Mouse (Mus musculus) Patski (cell line): ENCODE results near the gene Kirrel3. TPM values are rescaled to one million over a fixed set of nuclear protein-coding genes. Genes with fewer than 3 reads are reported as not detected.

ENCODE experiments used
- ATAC-seq: fragments of 100-300 bp; one replicate; pipeline ENCODE4 v1.8.0; 2021
- CTCF ChIA-PET: fragments of 350-600 bp; sonication (Branson Sonifier 250); formaldehyde crosslinking; loops from one replicate; lab custom pipeline; 2022; ENCODE audit warnings: inconsistent platforms; lab: Charles Lee
- POLR2A ChIA-PET: fragments of 350-600 bp; sonication (Branson Sonifier 250); formaldehyde crosslinking; loops from one replicate; lab custom pipeline; 2022; ENCODE audit warnings: antibody characterized with exemption, inconsistent platforms; lab: Charles Lee
- DNase-seq: peaks from one replicate; pipeline ENCODE4 v3.0.0-alpha.2; 2011; ENCODE audit warnings: low read depth, low spot score
- H3K27me3 ChIP-seq: fragments of 371-371 bp; one replicate; pipeline ENCODE4 v1.5.1; 2021
- CTCF ChIP-seq: fragments of 100-300 bp; IDR thresholded peaks from one replicate; pipeline ENCODE4 v1.5.1; 2021
- in situ Hi-C: fragments of 300-500 bp; cut with MboI; formaldehyde crosslinking; loops from 3 replicates; pipeline ENCODE4 v1.11.1; 2018; ENCODE audit warnings: low pct_unique_long_range_greater_than_20kb, mixed read lengths
- polyA plus RNA-seq: library from polyadenylated mRNA; unstranded; gene quantifications from one replicate; pipeline ENCODE4 v1.2.3, GENCODE M21; 2021

The Kirrel3 gene
- polyA plus RNA-seq, 1 experiment from 2014 or later = 3.1 TPM

DNA sequence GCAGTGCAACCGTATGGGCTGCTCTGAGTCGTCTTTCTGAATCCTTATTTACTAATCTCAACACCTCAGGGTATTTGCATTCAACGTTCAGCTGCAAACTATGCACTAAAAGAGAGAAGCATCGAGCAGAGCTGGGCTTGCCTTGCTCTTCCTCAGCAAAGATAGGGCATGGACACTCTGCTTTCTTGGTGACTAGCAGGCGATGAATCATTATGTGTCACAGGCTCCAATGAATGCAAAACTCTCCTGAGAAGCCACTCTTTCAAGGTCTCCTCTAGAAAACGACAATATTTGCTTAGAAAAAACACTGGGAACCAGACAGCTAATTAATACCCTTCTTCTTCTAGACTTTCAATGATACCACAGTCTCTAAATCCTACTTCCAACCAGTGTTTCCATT is 223.0 kb downstream of the Kirrel3 start:
- TF ChIP-seq CTCF = no peak
- CTCF ChIA-PET = no interaction called here
- DNase-seq = no peak

DNA sequence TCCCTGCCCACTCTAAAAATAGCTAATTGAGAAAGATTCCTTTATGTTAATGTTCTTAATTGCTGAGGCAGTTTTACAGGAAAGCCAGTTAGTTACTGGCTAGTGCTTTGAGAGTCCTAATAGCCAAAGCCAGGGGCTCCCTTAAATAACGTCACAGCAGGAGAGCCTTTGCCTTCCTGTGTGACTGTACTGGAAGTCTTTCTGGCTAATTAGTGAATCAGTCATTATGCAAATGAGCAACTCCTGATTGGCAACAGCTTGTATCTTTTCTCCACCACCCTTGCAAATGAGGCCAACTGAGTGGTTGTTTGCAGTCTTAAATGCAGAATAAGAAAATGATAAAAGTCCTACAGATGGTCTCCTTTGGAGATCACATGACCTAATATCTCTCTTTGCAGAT is 226.3 kb downstream of the Kirrel3 start:
- POLR2A ChIA-PET = interaction anchor here (0.6 kb wide), 1 partner anchor 396 kb away, joined by 5 read pairs; no protein-coding TSS in a partner anchor
- TF ChIP-seq CTCF = no peak
- ATAC-seq (no peak), DNase-seq (no peak)
- in situ Hi-C loops = no loop called here
- H3K27me3 ChIP-seq = no peaks in the 10 kb centered on the region
- CTCF ChIA-PET = interaction anchor here (0.6 kb wide), 1 partner anchor 26 kb away, joined by 3 read pairs; no protein-coding TSS in a partner anchor

More for the DNA sequence above, 223.0 kb downstream of the Kirrel3 start:
- ATAC-seq = no peak
- H3K27me3 ChIP-seq = no peaks in the 10 kb centered on the region
- in situ Hi-C loops = no loop called here
- POLR2A ChIA-PET = no interaction called here

DNA sequence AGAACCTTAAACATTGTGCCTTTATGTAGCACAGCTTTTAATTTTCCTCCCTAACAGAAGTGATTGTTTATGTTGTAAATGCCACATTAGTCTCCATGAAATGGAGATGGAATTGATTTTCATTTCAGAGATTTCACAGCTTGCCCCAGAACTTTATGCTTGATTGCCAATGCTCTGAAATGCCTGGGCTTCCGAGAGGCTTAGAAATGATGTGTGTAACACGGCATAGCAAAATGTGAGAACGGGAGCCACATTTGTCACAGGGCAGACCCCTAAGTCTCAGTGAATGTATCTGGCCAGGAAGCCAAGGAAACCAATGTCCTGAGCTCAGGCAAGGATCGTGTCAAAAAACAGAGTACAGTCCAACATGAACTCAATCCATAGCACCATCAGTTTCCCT is 227.3 kb downstream of the Kirrel3 start:
- in situ Hi-C loops = no loop called here
- no peak for ATAC-seq
- ChIA-PET POLR2A (no interaction called here), CTCF (no interaction called here)
- DNase-seq = no peak
- no peaks in the 10 kb centered on the region for H3K27me3 ChIP-seq
- no peak for TF ChIP-seq CTCF

DNA sequence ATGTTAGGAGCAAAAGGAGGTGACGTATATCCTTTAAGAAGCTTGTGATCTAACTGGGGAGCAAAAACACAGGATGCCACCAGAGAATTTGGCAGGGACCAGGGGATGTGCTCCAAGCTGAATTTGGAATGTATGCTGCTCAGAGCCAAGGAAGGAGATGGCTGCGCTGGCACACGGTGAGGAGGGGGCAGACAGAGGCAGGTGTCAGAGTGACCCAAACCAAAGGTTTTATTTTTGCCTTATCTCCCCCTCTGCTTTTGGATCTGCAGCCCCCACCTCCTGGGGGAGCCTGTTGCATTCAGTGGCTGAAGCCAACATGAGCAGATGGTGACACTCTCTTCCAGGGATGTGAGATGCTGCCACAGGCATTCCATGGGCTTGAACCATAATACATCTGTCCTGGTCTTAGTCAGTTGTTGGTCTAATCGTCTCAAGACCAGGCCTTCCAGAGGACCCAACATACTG is 227.8 kb downstream of the Kirrel3 start:
- ChIA-PET POLR2A (no interaction called here), CTCF (no interaction called here)
- no peak for TF ChIP-seq CTCF
- no peaks in the 10 kb centered on the region for H3K27me3 ChIP-seq
- DNase-seq = no peak
- in situ Hi-C loops = no loop called here
- no peak for ATAC-seq

DNA sequence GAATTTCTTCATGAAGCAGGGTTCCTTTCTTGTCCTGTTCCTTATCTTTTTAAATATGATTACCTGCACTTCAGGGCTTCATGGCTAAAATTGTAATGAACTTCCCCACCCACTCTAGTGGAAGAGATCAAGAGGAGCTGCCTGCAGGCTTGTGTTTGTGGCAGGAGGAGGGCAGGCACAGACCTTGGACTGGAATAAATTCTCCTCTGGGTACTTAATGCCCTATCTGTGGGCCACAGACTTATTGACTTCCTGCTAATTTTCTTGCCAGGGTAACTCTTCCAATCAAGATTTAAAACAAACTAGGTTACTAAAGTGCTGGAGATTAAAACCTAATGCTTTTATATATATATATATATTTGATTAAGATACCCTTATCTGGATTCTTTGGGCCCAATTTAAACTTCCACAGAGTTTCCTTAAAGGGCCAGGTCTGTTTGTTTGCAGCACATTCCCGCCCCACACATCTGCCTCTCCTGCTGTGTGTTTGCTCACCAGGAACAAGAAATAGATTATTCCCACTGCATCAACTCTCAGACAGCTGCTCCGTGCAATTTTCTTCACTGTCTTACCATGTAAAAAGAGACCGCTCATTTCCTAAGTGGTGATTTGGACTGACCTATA is 229.4 kb downstream of the Kirrel3 start:
- ATAC-seq (no peak), DNase-seq (no peak)
- POLR2A ChIA-PET = interaction anchor here (1.4 kb wide), 1 partner anchor 12 kb away, joined by 5 read pairs; no protein-coding TSS in a partner anchor
- no peak for TF ChIP-seq CTCF
- CTCF ChIA-PET = interaction anchor here (1.8 kb wide), 1 partner anchor 10 kb away, joined by 4 read pairs; no protein-coding TSS in a partner anchor
- in situ Hi-C loops = no loop called here
- H3K27me3 ChIP-seq = no peaks in the 10 kb centered on the region

DNA sequence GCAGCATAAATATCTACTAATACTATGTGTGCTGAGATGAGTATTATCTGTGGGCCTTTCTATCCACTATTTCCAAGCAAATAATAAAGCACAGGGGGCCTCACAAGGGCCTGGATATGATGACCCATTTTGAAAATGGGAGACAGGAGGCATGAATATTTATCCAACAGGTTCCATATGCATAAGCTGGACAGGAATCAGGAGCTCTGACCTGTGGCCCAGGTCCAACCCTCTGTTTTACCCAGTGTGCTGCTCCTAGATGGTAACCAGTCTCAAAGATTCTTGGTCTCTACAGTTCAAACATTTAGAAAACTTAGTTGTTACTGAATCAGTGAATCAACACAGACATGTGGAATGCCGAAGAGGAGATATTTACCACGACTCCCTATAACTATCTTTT is 230.8 kb downstream of the Kirrel3 start:
- no peak for TF ChIP-seq CTCF
- POLR2A ChIA-PET = no interaction called here
- H3K27me3 ChIP-seq = no peaks in the 10 kb centered on the region
- ATAC-seq (no peak), DNase-seq (no peak)
- CTCF ChIA-PET = no interaction called here
- in situ Hi-C loops = no loop called here

DNA sequence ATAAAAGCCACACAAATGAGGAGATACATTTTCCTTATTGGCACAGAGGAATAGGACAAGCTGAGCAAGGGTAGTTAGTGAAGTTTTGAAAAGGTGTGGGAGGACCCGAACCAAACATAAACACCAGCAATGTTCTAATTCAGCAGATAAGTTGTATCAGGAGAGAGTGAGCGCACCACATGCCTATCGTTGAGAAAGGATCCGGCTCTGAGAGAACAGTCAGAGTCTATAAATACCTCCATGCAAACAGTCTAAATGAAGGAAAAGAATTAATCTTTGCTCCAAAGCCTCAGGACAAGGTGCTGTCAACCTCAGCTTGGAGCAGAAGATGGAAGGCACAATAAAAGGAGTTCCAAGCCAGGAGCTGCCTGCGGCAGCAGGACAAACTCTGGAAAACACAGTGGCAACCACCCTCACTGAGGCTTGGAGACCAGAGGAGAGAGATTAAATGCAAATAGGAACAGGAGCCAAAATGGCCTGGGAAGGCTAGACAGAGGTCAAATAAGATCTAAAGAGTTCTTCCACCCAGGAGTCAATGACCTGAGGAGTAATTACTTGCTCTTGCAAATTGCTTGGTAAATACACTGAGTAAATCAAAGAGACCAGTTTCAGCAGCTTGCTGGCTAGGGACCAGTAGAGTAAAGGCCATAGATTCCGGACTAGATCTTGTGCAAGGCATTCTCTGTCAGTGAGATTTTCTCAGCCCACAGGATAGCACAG is 235.9 kb downstream of the Kirrel3 start:
- POLR2A ChIA-PET = no interaction called here
- CTCF ChIA-PET = interaction anchor here (1.6 kb wide), 1 partner anchor 31 kb away, joined by 4 read pairs; no protein-coding TSS in a partner anchor
- ATAC-seq = no peak
- in situ Hi-C loops = no loop called here
- DNase-seq = no peak
- H3K27me3 ChIP-seq = no peaks in the 10 kb centered on the region
- TF ChIP-seq CTCF = no peak

DNA sequence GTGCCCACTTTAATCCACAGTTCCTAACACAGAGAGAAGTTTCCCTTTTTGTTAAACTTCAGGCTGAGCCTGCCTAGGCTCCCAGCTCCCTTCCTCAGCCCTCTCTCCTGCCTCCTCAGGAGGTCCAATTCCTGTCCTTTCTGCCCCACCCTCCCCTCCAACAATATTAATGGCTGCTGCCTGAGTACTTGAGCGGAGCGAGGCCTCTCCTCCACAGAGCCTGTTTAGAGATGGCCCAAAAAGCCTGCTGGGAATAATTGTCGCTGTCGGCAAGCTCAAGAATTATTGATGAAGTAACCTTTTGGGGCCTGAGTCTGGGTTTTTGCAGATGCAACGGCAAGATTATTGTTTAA is 236.5 kb downstream of the Kirrel3 start:
- POLR2A ChIA-PET = no interaction called here
- no peak for TF ChIP-seq CTCF
- CTCF ChIA-PET = interaction anchor here (1.6 kb wide), 1 partner anchor 31 kb away, joined by 4 read pairs; no protein-coding TSS in a partner anchor
- no peaks in the 10 kb centered on the region for H3K27me3 ChIP-seq
- in situ Hi-C loops = no loop called here
- DNase-seq (no peak), ATAC-seq (no peak)

DNA sequence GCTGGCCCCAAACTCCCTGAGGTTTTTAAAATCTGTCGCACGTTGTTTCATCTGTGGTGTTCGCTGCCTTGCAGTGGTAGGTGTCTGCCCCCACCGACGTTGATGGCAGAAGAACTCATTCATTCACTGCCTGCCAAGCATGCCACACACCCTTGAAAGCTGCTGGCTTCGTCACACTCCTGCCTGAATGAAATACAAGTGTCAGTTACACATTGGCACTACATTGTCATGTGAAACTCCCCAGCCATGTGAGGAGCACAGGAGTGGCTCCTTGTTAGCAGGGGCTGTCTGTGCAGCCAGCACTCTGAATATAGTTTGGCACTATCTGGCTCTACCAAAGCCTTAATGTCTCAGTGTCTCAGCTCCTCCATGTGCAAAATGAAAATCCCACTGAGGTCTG is 246.8 kb downstream of the Kirrel3 start:
- POLR2A ChIA-PET = no interaction called here
- no peaks in the 10 kb centered on the region for H3K27me3 ChIP-seq
- TF ChIP-seq CTCF = no peak
- in situ Hi-C loops = no loop called here
- ATAC-seq = no peak
- CTCF ChIA-PET = no interaction called here
- DNase-seq = no peak

DNA sequence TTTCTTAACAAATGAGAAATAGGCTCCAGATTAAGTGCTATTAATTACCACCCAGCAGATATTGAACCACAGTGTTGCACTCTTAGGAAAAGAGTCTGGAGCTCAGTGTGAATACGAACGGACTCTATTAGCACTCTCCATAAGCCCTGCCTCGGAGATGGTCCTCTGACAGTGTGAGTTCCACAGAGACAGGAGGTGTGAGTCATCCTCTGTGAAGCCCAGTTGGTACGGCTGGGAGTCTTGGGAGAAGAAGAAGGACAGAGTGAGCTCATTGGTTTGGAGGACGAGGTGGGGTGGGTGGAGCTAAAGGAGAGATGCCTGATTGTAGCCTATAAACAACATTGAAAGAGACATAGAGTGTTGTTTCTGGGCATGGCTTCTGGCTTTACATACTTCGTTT is 247.9 kb downstream of the Kirrel3 start:
- ChIA-PET CTCF (no interaction called here), POLR2A (no interaction called here)
- TF ChIP-seq CTCF = no peak
- no peak for DNase-seq
- in situ Hi-C loops = no loop called here
- no peak for ATAC-seq
- no peaks in the 10 kb centered on the region for H3K27me3 ChIP-seq

DNA sequence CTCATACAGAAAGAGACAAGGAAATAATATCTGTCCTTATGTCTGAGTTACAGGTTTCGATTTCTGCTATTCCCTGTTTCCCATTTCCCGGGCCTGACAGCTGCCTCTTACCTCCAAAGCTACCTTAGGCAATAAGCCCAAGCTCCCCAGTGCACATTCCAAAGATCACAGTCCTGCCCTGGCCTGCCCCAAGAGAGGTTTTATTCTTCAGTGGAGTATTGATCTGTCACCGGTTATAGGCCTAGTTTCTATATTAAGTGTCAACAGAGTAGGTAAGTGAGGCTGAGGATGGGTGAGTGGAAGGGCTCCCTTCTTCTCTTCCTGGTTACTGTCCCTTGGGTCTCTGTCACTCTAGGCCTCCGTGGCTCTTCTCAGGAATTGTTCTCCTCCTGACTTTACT is 249.3 kb downstream of the Kirrel3 start:
- H3K27me3 ChIP-seq = no peaks in the 10 kb centered on the region
- no peak for TF ChIP-seq CTCF
- in situ Hi-C loops = no loop called here
- ChIA-PET CTCF (no interaction called here), POLR2A (no interaction called here)
- no peak for DNase-seq
- ATAC-seq = no peak
